Mouse (Mus musculus): ENCODE results near the gene Llgl2. TPM values are rescaled to one million over a fixed set of nuclear protein-coding genes. Genes with fewer than 3 reads are reported as not detected.

Llgl2 gene
- total RNA-seq, 2 experiments from 2014 or later: 1.0 to 2.3 TPM

GRCm38 (mm10) chr11:115872437-115872836, 48.6 kb downstream of the Llgl2 start:
- DNase-seq (ENCODE audit: extremely low spot score in 1 of 2, low spot score in 1 of 2): no peak

GRCm38 (mm10) chr11:115875935-115876334, 52.1 kb downstream of the Llgl2 start:
- DNase-seq (ENCODE audit: extremely low spot score in 1 of 2, low spot score in 1 of 2): no peak

- DNase-seq (ENCODE audit: extremely low spot score in 1 of 2, low spot score in 1 of 2): no peak
These were observed 52.6 kb downstream of the Llgl2 start for GRCm38 (mm10) chr11:115876438-115876837.

GRCm38 (mm10) chr11:115877174-115877755, 53.4 kb downstream of the Llgl2 start:
- no peak for DNase-seq (ENCODE audit: extremely low spot score in 1 of 2, low spot score in 1 of 2)

- no peak for DNase-seq (ENCODE audit: extremely low spot score in 1 of 2, low spot score in 1 of 2)
These were observed 54.2 kb downstream of the Llgl2 start for GRCm38 (mm10) chr11:115878071-115878470.

GRCm38 (mm10) chr11:115881002-115881401, 57.2 kb downstream of the Llgl2 start:
- no peak for DNase-seq (ENCODE audit: extremely low spot score in 1 of 2, low spot score in 1 of 2)

GRCm38 (mm10) chr11:115883251-115883650, 59.4 kb downstream of the Llgl2 start:
- no peak for DNase-seq (ENCODE audit: extremely low spot score in 1 of 2, low spot score in 1 of 2)

GRCm38 (mm10) chr11:115884361-115884760, 60.5 kb downstream of the Llgl2 start:
- no peak for DNase-seq (ENCODE audit: extremely low spot score in 1 of 2, low spot score in 1 of 2)

GRCm38 (mm10) chr11:115885281-115885680, 61.4 kb downstream of the Llgl2 start:
- DNase-seq (ENCODE audit: extremely low spot score in 1 of 2, low spot score in 1 of 2): no peak

- no peak for DNase-seq (ENCODE audit: extremely low spot score in 1 of 2, low spot score in 1 of 2)
These were observed 62.6 kb downstream of the Llgl2 start for GRCm38 (mm10) chr11:115886446-115886845.

GRCm38 (mm10) chr11:115888020-115888419, 64.2 kb downstream of the Llgl2 start:
- no peak for DNase-seq (ENCODE audit: extremely low spot score in 1 of 2, low spot score in 1 of 2)

- DNase-seq (ENCODE audit: extremely low spot score in 1 of 2, low spot score in 1 of 2): no peak
These were observed 65.3 kb downstream of the Llgl2 start for GRCm38 (mm10) chr11:115889159-115889558.

GRCm38 (mm10) chr11:115892213-115892612, 68.4 kb downstream of the Llgl2 start:
- DNase-seq (ENCODE audit: extremely low spot score in 1 of 2, low spot score in 1 of 2): no peak

- DNase-seq (ENCODE audit: extremely low spot score in 1 of 2, low spot score in 1 of 2): no peak
These were observed 69.2 kb downstream of the Llgl2 start for GRCm38 (mm10) chr11:115893071-115893470.

- DNase-seq (ENCODE audit: extremely low spot score in 1 of 2, low spot score in 1 of 2): no peak
These were observed 71.1 kb downstream of the Llgl2 start for GRCm38 (mm10) chr11:115894755-115895520.

- no peak for DNase-seq (ENCODE audit: extremely low spot score in 1 of 2, low spot score in 1 of 2)
These were observed 74.6 kb downstream of the Llgl2 start for GRCm38 (mm10) chr11:115898446-115898845.

- peak in 1 of 2 experiments; percentile 63 for DNase-seq (ENCODE audit: extremely low spot score in 1 of 2, low spot score in 1 of 2)
These were observed 75.0 kb downstream of the Llgl2 start for GRCm38 (mm10) chr11:115898886-115899285.

- DNase-seq (ENCODE audit: extremely low spot score in 1 of 2, low spot score in 1 of 2): no peak
These were observed 75.8 kb downstream of the Llgl2 start, which contains the start of gene Smim5 for GRCm38 (mm10) chr11:115899486-115900266. Gene Smim5, plus strand, starts transcription at chr11:115899966.

- no peak for DNase-seq (ENCODE audit: extremely low spot score in 1 of 2, low spot score in 1 of 2)
These were observed 76.9 kb downstream of the Llgl2 start for GRCm38 (mm10) chr11:115900561-115901337.

Measured in layer of hippocampus, postnatal 25 days (tissue).